Mouse (Mus musculus): Measurements from ENCODE around the gene Mink1.
"Not testable (repeated sequence)": the region's sequence is repeated elsewhere in the genome, so short reads cannot be mapped to it uniquely, and the experiment has no call there.

The Mink1 gene

GRCm38 (mm10) chr11:70557545-70557944, 5.1 kb upstream of the Mink1 start:
- DNase-seq (ENCODE audit: low spot score): no peak

- DNase-seq (ENCODE audit: low spot score): no peak
Measured at GRCm38 (mm10) chr11:70561937-70562286, 769 bp upstream of the Mink1 start.

GRCm38 (mm10) chr11:70562995-70563469, 351 bp downstream of the Mink1 start:
- DNase-seq (ENCODE audit: low spot score): no peak

GRCm38 (mm10) chr11:70563470-70564275, 992 bp downstream of the Mink1 start:
- peak; percentile 69 for DNase-seq (ENCODE audit: low spot score)

GRCm38 (mm10) chr11:70564276-70564873, 1.7 kb downstream of the Mink1 start:
- DNase-seq (ENCODE audit: low spot score): no peak

- no peak for DNase-seq (ENCODE audit: low spot score)
Measured at GRCm38 (mm10) chr11:70566586-70566985, 3.9 kb downstream of the Mink1 start.

GRCm38 (mm10) chr11:70570614-70571013, 7.9 kb downstream of the Mink1 start:
- DNase-seq (ENCODE audit: low spot score): not testable (repeated sequence)

- no peak for DNase-seq (ENCODE audit: low spot score)
Measured at GRCm38 (mm10) chr11:70571641-70572040, 9.0 kb downstream of the Mink1 start.

GRCm38 (mm10) chr11:70572348-70572902, 9.7 kb downstream of the Mink1 start:
- no peak for DNase-seq (ENCODE audit: low spot score)

- DNase-seq (ENCODE audit: low spot score): no peak
Measured at GRCm38 (mm10) chr11:70573872-70574271, 11.2 kb downstream of the Mink1 start.

GRCm38 (mm10) chr11:70577201-70577600, 14.5 kb downstream of the Mink1 start:
- DNase-seq (ENCODE audit: low spot score): no peak

- no peak for DNase-seq (ENCODE audit: low spot score)
Measured at GRCm38 (mm10) chr11:70578962-70579361, 16.3 kb downstream of the Mink1 start.

- DNase-seq (ENCODE audit: low spot score): no peak
Measured at GRCm38 (mm10) chr11:70579710-70580357, 17.2 kb downstream of the Mink1 start.

- no peak for DNase-seq (ENCODE audit: low spot score)
Measured at GRCm38 (mm10) chr11:70580358-70580720, 17.7 kb downstream of the Mink1 start.

GRCm38 (mm10) chr11:70580921-70581320, 18.2 kb downstream of the Mink1 start:
- no peak for DNase-seq (ENCODE audit: low spot score)

- no peak for DNase-seq (ENCODE audit: low spot score)
Measured at GRCm38 (mm10) chr11:70582196-70582595, 19.5 kb downstream of the Mink1 start.

- DNase-seq (ENCODE audit: low spot score): no peak
Measured at GRCm38 (mm10) chr11:70583022-70583714, 20.5 kb downstream of the Mink1 start.

- DNase-seq (ENCODE audit: low spot score): no peak
Measured at GRCm38 (mm10) chr11:70583775-70584174, 21.1 kb downstream of the Mink1 start.

- DNase-seq (ENCODE audit: low spot score): peak; percentile 69
Measured at GRCm38 (mm10) chr11:70585457-70585856, 22.8 kb downstream of the Mink1 start.

- DNase-seq (ENCODE audit: low spot score): no peak
Measured at GRCm38 (mm10) chr11:70586261-70586660, 23.6 kb downstream of the Mink1 start.

GRCm38 (mm10) chr11:70586954-70587353, 24.3 kb downstream of the Mink1 start:
- no peak for DNase-seq (ENCODE audit: low spot score)

- DNase-seq (ENCODE audit: low spot score): no peak
Measured at GRCm38 (mm10) chr11:70591733-70592132, 29.1 kb downstream of the Mink1 start.

All from lung, postnatal 25 days (tissue).